Mouse (Mus musculus): ENCODE measurements around the gene 2210016L21Rik. TPM values are rescaled to one million over a fixed set of nuclear protein-coding genes. Genes with fewer than 3 reads are reported as not detected.

Gene 2210016L21Rik
- polyA plus RNA-seq, 2 experiments, result 8.1 to 11.3 TPM

DNA sequence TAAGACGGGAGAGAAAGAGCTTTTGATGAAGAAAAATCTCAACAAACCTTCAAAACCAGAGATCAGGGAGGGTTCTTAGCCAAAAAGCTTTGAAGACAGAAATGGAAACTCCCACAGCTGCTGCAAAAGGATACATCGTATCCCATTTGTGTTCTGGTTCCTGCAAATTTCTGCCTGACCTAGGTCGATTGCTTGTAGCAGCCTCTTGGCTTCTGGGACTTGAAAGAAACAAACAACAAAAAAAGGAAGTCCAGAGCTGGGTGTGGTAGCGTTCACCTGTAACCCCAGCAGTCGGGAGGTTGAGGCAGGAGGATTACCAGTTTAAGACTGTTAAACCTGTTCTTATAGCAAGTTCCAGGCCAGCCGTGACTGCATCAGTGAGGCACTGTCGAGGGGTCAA lies 43.1 kb upstream of the 2210016L21Rik start:
- H3K4me3 ChIP-seq (ENCODE audit: insufficient read depth in 1 of 2, low read depth in 2 of 2, low read length in 2 of 2), result no peak overlapping the region
- H3K36me3 ChIP-seq (replicated peaks; ENCODE audit: control insufficient read depth, insufficient read depth, low read depth), result no peaks in the 10 kb centered on the region
- no peak for DNase-seq (ENCODE audit: low read depth in 3 of 3, low spot score in 3 of 3)
- peaks cover 0 to 6% of the 10 kb centered on the region in 2 experiments; a peak in 2 of 4 replicates for H3K4me1 ChIP-seq (replicated peaks; ENCODE audit: control insufficient read depth in 2 of 2, insufficient read depth in 2 of 2, low read length in 1 of 2)
- no peak overlapping the region for H3K27ac ChIP-seq
- no peaks in the 10 kb centered on the region; the same call in 1 of the 2 replicates for H3K27me3 ChIP-seq (ENCODE audit: control insufficient read depth, insufficient read depth, low read length)
- no peaks in the 10 kb centered on the region for H3K9me3 ChIP-seq (ENCODE audit: control insufficient read depth, low read length)
- no peak overlapping the region for H3K4me2 ChIP-seq (ENCODE audit: low read depth)
- H3K9ac ChIP-seq (replicated peaks), result no peak overlapping the region
- WGBS (ENCODE audit: insufficient replicate concordance), result 49% methylated on average over 7 of the region's 7 CpGs
- ATAC-seq (ENCODE audit: insufficient read depth), result no peak
- TF ChIP-seq CTCF (IDR thresholded peaks at IDR 0.05; ENCODE audit: low read depth) (no peak), EP300 (IDR thresholded peaks at IDR 0.05; ENCODE audit: low read depth) (no peak)

DNA sequence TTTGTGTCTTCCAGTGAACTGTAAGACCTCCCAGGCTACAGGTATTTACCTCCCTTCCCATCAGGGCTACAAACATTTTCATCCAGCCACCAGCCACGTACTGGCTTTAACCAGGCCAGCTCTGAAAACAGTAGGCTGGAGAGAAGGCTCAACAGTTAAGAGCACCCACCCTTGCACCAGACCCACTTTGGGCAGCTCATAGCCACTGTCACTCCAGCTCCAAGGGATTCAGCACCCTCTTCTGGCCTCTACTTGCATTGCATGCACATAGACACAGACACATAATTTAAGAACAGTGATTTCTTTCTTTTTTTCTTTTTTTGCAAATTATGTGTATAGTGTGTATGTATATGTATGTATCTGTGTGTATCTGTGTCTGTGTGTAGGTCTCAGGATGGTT lies 39.5 kb upstream of the 2210016L21Rik start:
- H3K36me3 ChIP-seq (replicated peaks; ENCODE audit: control insufficient read depth, insufficient read depth, low read depth), result no peaks in the 10 kb centered on the region
- H3K27me3 ChIP-seq (ENCODE audit: control insufficient read depth, insufficient read depth, low read length), result no peaks in the 10 kb centered on the region; the same call in 1 of the 2 replicates
- no peak overlapping the region for H3K4me3 ChIP-seq (ENCODE audit: insufficient read depth in 1 of 2, low read depth in 2 of 2, low read length in 2 of 2)
- H3K4me2 ChIP-seq (ENCODE audit: low read depth), result no peak overlapping the region
- H3K4me1 ChIP-seq (replicated peaks; ENCODE audit: control insufficient read depth in 2 of 2, insufficient read depth in 2 of 2, low read length in 1 of 2), result no peaks in the 10 kb centered on the region
- no peak for DNase-seq (ENCODE audit: low read depth in 3 of 3, low spot score in 3 of 3)
- H3K27ac ChIP-seq, result no peak overlapping the region
- WGBS (ENCODE audit: insufficient replicate concordance), result 22% methylated on average over 1 of the region's 1 CpGs
- peak; percentile 77 for TF ChIP-seq CTCF (IDR thresholded peaks at IDR 0.05; ENCODE audit: low read depth)
- no peak for TF ChIP-seq EP300 (IDR thresholded peaks at IDR 0.05; ENCODE audit: low read depth)
- no peaks in the 10 kb centered on the region for H3K9me3 ChIP-seq (ENCODE audit: control insufficient read depth, low read length)
- H3K9ac ChIP-seq (replicated peaks), result no peak overlapping the region
- ATAC-seq (ENCODE audit: insufficient read depth), result no peak

DNA sequence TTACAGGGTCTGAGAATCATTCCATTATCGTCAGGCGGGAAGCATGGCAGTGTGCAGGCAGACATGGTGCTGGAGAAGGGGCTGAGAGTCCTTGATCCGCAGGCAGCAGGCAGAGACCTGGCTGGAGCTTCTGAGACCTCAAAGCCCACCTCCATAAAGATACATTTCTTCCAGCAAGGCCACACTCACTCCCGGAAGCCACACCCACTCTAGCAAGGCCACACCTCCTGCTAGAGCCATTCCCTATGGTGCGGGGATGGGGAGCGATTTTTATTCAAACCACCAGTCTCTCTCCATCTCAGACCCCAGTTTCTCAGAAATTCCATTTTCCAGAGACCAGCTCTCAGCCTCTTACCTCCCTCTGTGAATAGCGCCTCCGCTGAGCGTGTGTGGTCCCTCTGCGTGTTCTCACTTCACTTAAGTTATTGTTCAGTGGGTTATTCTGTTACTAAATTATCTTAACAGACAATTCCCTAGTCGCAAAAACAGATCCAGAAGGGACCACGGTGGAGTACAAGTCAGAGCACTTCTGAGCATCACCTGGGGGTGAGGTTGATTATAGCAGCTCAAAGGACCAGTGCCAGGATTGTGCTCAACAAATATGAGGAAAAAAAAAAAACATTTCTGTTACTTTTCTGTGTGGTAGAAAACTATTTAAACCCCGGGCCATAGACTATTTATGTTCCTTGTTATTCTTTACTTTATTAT lies 33.2 kb upstream of the 2210016L21Rik start:
- no peak overlapping the region for H3K9ac ChIP-seq (replicated peaks)
- no peak overlapping the region for H3K4me3 ChIP-seq (ENCODE audit: insufficient read depth in 1 of 2, low read depth in 2 of 2, low read length in 2 of 2)
- TF ChIP-seq CTCF (IDR thresholded peaks at IDR 0.05; ENCODE audit: low read depth), result no peak
- no peak for TF ChIP-seq EP300 (IDR thresholded peaks at IDR 0.05; ENCODE audit: low read depth)
- no peak overlapping the region for H3K27ac ChIP-seq
- DNase-seq (ENCODE audit: low read depth in 3 of 3, low spot score in 3 of 3) (no peak), ATAC-seq (ENCODE audit: insufficient read depth) (no peak)
- WGBS (ENCODE audit: insufficient replicate concordance), result 56% methylated on average over 13 of the region's 13 CpGs
- no peaks in the 10 kb centered on the region for H3K9me3 ChIP-seq (ENCODE audit: control insufficient read depth, low read length)
- no peak overlapping the region for H3K4me2 ChIP-seq (ENCODE audit: low read depth)
- no peaks in the 10 kb centered on the region for H3K36me3 ChIP-seq (replicated peaks; ENCODE audit: control insufficient read depth, insufficient read depth, low read depth)
- H3K27me3 ChIP-seq (ENCODE audit: control insufficient read depth, insufficient read depth, low read length), result no peaks in the 10 kb centered on the region
- H3K4me1 ChIP-seq (replicated peaks; ENCODE audit: control insufficient read depth in 2 of 2, insufficient read depth in 2 of 2, low read length in 1 of 2), result no peaks in the 10 kb centered on the region

DNA sequence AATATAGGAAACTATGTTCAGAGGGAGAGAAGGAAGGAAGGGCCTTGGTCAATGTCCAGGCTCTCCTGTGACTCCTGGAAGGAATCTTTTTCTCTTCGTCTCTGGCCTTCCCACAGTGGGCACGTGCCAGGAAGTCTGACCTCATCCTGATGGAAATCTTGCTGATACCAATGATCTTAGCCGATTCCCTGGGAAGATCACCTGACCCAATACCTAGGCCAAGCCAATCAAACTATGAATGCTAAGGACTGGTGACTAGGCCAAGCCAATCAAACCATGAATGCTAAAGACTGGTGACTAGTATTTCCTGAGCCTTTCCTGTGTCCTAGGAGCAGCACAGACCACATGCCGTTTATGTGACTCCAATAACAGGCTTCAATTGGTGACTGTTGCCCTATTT lies 28.3 kb upstream of the 2210016L21Rik start:
- ATAC-seq (ENCODE audit: insufficient read depth), result no peak
- H3K4me3 ChIP-seq (ENCODE audit: insufficient read depth in 1 of 2, low read depth in 2 of 2, low read length in 2 of 2), result no peak overlapping the region
- H3K27me3 ChIP-seq (ENCODE audit: control insufficient read depth, insufficient read depth, low read length), result no peaks in the 10 kb centered on the region
- H3K4me2 ChIP-seq (ENCODE audit: low read depth), result no peak overlapping the region
- TF ChIP-seq EP300 (IDR thresholded peaks at IDR 0.05; ENCODE audit: low read depth), result no peak
- no peak for TF ChIP-seq CTCF (IDR thresholded peaks at IDR 0.05; ENCODE audit: low read depth)
- H3K36me3 ChIP-seq (replicated peaks; ENCODE audit: control insufficient read depth, insufficient read depth, low read depth), result no peaks in the 10 kb centered on the region
- no peaks in the 10 kb centered on the region for H3K4me1 ChIP-seq (replicated peaks; ENCODE audit: control insufficient read depth in 2 of 2, insufficient read depth in 2 of 2, low read length in 1 of 2)
- no peak overlapping the region for H3K9ac ChIP-seq (replicated peaks)
- H3K9me3 ChIP-seq (ENCODE audit: control insufficient read depth, low read length), result no peaks in the 10 kb centered on the region
- 41% methylated on average over 4 of the region's 4 CpGs for WGBS (ENCODE audit: insufficient replicate concordance)
- no peak for DNase-seq (ENCODE audit: low read depth in 3 of 3, low spot score in 3 of 3)
- no peak overlapping the region for H3K27ac ChIP-seq

DNA sequence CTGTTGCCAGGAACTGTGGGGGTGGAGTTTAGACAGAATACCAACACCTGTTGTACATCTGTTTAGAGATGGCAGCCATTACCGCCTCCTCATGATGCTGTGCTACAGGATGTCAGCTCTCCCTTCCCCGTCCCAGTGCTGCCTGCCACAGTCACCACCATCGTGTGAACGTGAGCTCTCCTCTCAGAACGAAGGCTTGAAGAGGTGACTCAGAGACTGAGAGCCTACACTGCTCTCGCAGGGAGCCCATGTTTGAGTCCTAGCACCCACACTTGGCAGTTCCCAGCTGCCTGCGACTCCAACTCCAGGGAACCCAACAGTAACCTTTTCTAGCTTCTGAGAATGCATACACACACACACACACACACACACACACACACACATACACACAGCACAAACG lies 27.1 kb upstream of the 2210016L21Rik start:
- DNase-seq (ENCODE audit: low read depth in 3 of 3, low spot score in 3 of 3), result no peak
- WGBS (ENCODE audit: insufficient replicate concordance), result 69% methylated on average over 8 of the region's 8 CpGs
- Histone ChIP-seq H3K27me3 (ENCODE audit: control insufficient read depth, insufficient read depth, low read length) (no peaks in the 10 kb centered on the region), H3K4me1 (replicated peaks; ENCODE audit: control insufficient read depth in 2 of 2, insufficient read depth in 2 of 2, low read length in 1 of 2) (no peaks in the 10 kb centered on the region), H3K9ac (replicated peaks) (no peak overlapping the region), H3K36me3 (replicated peaks; ENCODE audit: control insufficient read depth, insufficient read depth, low read depth) (no peaks in the 10 kb centered on the region), H3K4me2 (ENCODE audit: low read depth) (no peak overlapping the region), H3K27ac (no peak overlapping the region), H3K4me3 (ENCODE audit: insufficient read depth in 1 of 2, low read depth in 2 of 2, low read length in 2 of 2) (no peak overlapping the region), H3K9me3 (ENCODE audit: control insufficient read depth, low read length) (no peaks in the 10 kb centered on the region)
- TF ChIP-seq CTCF (IDR thresholded peaks at IDR 0.05; ENCODE audit: low read depth), result no peak
- ATAC-seq (ENCODE audit: insufficient read depth), result no peak
